Mouse (Mus musculus) ES-Bruce4 (cell line): ENCODE results near the gene Panx1.

Source experiments
- CTCF ChIP-seq: IDR thresholded peaks from one replicate; pipeline ENCODE4 v1.8.1; 2011; ENCODE audit warnings: low read depth, low read length
- POLR2A ChIP-seq: IDR thresholded peaks from one replicate; pipeline ENCODE4 v1.8.1; 2011; ENCODE audit warnings: low read length; ENCODE audit not compliant: insufficient read depth

DNA sequence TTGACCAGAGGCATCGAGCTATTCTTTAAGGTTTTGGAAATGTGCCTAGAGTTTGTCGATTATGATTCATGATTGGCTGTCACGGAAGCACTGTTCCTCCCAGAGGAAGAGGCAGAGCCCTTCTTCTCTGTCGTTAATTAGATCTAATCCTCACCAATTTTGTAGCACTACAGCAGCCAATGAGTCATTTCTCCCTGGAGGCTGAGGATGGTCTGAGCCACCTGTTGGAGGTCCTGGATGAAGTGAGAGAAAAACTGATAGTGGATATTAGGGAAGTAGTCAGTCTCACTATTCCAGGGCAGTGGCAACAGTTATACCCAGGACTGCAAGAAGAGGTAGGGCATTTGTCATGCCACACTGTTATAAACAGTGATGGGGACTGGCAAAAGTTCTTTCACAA, 75.1 kb downstream of the Panx1 start:
- TF ChIP-seq CTCF, result no peak
- TF ChIP-seq POLR2A, result no peak
